Mouse (Mus musculus): ENCODE measurements around the gene Gm29427. TPM values are rescaled to one million over a fixed set of nuclear protein-coding genes. Genes with fewer than 3 reads are reported as not detected.
"Not testable (repeated sequence)": the region's sequence is repeated elsewhere in the genome, so short reads cannot be mapped to it uniquely, and the experiment has no call there.

Gene Gm29427
- total RNA-seq, 2 experiments from 2014 or later: not detected

DNA sequence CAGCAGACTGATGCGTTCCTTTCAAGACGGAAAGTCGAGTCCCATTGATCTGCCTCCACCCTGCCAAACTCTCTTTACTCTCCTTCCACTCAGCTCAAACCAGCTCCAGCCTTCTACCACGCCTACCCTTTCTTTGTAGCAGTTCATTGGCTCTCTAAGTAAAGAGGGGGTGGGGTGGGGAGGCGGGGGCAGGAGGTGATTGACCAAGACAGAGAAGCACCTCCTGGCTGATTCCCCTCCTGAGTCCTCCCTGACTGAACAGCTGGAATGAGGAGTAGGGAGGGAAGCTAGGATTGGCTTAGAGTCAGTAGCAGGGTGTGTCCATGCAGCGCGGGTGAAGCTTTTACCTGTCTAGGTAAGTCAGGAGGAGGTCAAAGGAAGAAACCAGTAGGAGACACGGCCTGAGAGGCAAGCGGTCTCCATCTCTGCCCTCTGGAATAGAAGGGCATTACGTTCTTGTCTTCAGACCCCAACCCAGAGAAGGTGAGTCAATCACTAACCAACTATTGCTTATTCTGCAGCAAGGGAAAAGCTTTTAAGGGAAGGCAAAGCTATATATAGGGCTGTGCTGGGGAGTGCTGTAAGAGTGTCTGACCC lies 16.2 kb upstream of the Gm29427 start, which contains the start of gene AA986860:
TSS of gene AA986860 (plus strand) at position 236 of the 597 bp plus-strand sequence.
- no peak for DNase-seq

DNA sequence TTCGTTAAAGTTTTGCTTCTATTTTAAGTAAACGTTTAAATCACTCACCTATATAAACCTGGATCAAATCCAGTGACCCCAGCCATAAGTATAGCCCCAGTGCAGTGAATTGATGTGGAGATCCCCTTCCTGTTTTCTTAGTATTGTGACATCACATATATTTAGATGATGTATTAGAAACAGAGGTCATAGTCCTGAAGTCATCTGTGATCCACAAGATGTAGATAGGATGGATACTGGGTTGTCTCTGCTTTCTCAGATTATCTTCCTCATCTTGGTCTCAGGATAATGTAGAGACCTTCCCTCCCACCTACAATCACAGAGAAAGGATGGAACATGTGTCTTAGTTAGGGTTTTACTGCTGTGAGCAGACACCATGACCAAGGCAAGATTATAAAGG lies 13.6 kb upstream of the Gm29427 start, which contains the start of gene Pfkfb2:
TSS of gene Pfkfb2 (minus strand) at position 101 of the 400 bp plus-strand sequence.
- DNase-seq: no peak

DNA sequence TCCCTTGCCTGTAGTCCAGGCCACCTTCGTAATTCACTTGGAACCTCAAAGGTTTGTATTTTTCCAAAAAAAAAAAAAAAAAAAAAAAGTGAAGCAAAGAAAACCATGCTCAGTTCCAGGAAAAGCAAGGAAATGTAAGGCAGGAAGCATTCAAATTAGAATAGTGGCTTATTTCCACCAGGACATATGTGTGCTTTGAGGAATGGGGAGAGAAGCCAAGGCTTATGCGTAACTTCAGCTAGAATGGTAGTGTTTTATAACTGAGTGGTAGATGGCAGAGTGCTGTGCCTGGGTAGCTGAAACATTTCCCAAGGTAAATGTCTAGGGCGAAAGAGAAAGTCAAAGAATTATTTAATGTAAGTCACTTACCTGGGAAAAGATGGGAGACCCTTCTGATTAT lies 13.1 kb upstream of the Gm29427 start:
- DNase-seq: no peak

DNA sequence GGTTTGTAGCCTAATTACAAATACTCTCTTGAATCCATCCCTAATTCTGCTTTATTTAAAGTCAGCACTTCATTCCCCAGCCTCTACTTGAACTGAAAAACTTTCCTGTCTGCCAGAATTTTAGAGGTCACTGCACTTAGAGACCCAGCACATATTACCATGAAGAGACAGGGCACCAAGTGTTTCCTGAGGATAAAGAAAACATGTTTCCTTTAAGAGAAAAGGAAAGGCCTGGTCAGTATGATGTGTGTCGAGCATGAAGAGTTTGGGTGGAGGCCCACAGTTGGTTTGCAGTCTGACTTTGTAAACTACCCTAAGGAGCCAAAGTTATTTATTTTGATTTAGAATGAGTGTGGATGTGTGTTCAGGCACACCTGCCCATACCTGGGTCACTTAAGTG lies 12.5 kb upstream of the Gm29427 start:
- no peak for DNase-seq

DNA sequence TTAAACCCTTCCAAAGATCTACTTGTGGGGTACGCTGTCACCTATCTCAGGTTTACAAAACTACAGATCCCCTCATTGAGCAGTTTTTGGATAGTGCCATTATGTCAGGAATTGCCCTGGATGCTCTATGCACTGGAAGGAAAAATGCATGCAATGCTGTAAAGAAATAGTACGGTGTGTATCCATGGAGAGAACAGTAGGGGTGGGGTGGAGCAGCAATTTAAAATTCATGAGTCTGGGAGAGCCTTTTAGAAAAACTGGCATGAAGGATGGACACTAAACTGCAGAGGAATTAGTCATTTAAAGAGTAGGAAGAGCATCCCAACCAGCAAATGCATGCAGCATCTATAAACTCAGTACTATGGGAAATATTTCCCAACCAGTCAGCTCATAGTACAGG lies 10.8 kb upstream of the Gm29427 start:
- no peak for DNase-seq

DNA sequence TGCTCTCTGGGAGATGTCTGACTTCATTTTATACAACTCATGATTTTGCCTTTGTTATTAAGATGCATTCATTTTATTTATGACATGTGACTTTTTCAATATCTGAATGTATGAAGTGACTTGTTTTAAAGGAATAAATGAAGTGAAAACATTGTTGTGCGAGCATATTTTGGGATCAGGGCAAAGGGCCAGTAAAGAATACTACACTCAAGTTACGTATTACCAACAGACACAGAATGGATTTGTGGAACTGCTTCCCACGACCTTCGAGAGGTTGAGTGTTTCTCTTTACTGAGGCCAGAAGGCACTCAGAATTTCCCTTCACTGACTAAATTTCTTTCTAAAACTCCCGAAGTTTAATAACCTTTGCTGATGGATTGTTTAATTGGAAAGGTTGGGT lies 8.6 kb upstream of the Gm29427 start:
- DNase-seq: no peak

DNA sequence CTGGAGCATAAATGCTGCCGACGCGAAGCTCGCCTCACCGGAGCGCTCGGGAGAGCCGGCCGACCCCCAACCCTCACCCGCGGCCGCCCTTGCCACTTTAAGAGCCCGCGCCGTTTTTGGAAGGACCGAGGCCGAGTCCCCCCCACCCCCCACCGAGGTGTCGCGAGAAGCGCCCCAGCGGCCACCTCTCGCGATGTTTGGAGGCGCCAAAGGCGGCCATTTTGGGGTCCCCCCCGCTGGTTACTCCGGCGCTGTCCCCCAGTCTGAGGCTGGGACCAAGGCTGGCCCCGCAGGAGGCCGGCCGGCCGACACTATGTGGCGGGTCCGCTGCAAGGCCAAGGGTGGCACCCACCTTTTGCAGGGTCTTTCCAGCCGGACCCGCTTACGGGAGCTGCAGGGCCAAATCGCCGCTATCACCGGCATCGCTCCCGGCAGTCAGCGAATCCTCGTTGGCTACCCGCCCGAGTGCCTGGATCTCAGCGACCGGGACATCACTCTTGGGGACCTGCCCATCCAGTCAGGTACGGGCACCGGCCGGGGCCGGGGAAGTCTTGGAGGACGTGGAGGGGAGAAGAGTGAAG lies 1.8 kb upstream of the Gm29427 start, which contains the start of gene Yod1:
TSS of gene Yod1 (plus strand) at position 37 of the 581 bp plus-strand sequence.
- DNase-seq: peak; percentile 95

DNA sequence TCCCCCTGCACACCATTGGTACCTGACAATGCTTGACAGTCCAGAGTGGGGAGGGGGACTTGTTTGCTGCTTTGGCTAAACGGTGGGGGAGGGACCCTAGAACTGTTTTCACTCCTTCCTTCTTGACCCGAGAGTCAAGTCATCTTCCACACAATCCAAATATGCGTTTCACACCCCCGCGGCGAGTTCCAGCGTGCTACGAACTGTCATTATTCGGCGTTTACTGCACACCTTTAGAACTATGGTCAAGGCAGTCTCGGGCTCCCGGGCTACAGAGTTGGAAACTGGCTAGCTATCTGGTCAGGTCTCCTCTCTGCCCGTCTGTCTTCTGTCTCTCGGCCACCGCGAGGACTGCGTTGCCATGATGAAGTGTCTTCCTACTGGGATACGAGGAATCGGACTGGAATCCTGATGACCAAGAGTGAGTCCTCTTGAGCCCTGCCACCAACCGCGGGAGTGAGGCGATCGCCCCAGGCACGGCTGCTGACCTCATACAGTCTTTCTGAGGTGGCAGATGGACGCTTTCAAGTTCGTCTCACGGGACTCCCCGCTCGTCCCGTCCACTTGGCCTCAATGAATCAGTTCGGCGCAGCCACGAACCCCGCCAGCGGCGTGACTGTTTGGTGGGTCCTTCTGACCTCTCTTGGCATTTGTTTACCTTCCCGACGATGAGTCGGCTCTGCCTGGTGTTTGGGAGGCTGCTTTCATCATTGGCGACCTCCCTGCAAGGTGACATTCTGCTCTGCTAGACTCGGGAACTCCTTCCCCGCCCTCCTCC lies 1.1 kb upstream of the Gm29427 start:
- peak; percentile 51 for DNase-seq

DNA sequence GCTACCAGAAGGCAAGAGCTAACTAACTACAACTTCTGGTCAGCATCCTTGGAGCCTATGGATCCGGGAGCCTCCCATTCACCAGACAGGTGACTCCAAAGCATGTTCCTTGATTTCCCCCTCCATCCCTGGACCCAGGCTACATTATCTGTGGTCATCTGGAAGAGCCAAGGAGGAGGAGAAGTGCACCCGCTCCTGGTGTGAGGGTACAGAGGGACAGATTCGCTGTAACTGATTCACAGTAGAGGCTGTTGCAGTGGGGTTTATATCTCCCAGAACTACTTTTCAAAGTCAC lies 566 bp upstream of the Gm29427 start:
- no peak for DNase-seq

DNA sequence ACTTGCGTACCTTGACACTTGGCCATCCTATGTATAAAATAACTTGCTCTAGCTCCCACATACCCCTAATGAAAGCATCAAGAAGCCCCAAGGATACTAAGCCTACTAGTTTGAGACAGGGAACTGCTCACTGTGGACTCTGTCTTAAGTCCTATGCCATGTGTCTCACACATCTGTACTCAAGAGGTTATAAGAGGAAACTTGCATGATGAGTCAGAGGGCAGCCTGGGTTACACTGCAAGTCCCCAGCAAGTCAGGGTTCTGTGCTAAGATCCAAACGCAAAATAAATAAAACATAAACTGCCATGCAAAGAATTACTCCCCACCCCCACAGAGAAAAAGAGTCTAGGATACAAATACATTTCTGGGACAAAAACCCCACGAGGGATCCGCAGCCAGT lies 1.6 kb downstream of the Gm29427 start:
- DNase-seq: no peak

DNA sequence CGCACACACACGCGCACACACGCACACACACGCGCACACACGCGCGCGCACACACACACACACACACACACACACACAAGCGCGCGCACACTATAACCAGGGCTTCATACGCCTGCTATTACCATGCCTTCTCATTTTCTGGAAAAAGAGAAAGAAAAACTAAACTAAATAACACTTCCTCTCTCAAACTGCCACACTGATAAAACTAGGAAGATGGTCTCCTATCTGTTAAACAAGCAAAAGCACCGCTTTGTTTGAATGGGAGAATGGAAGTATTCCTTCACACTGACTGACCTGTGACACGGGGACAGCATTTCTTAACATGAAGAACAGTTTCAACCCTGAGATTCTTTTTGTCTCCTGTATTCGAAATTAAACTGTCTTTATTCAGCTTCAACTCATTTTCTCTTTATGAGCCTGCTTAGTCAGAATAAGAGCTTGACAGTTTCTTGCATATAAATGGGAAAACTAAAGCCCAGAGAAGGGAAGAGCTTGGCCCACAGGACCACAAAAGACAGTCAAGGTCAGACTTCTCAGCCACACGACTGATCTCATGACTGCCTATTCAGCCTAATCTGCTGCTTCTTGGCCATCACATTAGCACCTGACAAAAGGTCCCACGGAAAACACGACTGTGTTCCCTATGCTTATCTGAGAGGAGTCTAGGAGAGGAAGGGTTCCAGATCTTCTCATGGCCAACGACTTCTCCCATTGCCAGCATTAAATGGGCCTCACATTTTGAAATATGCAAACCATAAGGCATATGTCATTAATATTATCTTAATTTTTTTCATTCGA lies 5.1 kb downstream of the Gm29427 start:
- DNase-seq: no peak

DNA sequence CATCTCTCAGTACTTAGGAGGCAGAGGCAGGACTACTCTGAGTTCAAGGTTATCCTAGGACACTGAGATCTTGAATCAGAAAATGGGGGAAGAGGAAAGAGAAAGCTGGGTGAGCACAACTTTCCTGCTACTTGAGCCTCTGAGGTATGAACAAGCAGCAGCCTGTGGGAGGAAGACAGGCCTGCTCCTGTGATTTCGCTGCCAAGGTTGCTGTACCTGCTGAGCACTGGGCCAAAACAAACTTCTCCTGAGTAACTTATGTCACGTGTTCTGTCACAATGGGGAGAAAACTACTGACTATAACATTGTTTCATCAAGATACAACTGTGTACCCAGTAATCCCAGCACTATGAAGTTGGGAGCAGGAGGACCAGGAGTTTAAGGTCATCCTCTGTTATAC lies 12.0 kb downstream of the Gm29427 start:
- DNase-seq: no peak

DNA sequence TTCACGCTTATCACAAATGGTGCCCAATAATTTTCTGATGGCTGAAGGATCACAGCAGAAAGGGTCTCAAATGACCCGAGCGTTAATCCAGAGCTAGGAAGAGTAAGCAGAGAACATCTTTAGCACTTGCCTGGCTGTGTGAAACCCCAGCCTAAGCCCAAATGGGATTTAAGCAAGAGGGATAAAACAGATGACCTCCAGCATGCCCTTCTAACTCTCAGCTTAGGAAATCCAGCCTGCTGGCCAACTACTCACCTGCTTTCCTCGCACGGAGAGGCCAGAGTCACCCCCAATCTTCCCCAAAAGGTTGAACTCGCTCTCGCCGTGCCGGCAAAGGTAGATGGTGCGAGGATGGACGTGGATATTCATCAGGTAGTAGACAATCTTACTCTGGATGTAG lies 13.6 kb downstream of the Gm29427 start:
- no peak for DNase-seq

DNA sequence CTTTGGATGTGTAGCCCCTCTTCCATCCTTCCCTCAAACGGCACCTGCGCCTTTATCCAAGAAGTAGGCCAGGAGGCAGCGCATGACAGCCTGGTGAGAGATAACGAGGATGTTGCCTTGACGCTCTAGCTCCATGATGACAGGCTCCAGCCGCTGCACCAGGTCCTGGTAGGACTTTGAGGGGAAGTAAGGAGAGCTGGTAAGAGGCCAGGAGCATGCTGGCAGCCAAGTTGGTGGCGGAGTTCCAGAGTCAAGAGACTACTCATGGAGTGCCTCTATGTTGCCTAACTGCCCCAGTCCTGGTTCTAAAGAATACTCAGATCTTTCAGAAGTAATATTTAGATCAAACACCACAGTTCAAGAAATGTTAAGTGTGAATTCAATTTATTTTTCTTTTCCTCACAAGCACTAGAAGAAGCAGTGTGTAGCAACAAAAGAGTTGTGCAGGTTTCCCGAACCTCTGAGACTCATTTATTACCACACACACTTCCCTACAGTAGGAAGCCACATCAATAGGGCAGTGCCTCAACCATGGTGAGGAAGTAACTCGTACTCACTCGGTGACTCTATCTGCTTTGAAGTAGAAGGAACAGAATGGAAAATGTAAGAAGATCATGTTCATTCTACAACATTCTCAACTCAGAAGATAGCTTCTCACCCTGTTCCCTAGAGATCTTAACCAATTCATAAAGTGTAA lies 15.5 kb downstream of the Gm29427 start:
- DNase-seq: peak; percentile 7

DNA sequence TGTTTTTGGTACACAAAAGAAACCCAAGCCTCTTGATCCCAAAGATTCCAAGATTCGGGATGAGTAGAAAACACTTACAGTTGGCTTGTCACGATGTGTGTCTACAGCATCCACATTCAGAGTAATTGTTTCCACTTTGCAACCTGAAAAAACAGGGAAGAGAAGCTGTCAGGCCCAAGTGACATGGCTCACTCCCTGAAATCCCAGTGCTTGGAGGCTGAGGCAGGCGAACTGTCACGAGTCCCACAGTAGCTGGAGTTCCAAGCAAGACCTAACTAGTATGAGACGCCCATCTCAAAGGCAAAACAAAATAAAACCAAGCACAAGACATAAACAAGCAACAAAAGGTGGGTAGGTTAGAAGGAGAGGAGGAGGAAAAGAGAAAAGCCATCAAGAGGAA lies 17.0 kb downstream of the Gm29427 start:
- DNase-seq: no peak

DNA sequence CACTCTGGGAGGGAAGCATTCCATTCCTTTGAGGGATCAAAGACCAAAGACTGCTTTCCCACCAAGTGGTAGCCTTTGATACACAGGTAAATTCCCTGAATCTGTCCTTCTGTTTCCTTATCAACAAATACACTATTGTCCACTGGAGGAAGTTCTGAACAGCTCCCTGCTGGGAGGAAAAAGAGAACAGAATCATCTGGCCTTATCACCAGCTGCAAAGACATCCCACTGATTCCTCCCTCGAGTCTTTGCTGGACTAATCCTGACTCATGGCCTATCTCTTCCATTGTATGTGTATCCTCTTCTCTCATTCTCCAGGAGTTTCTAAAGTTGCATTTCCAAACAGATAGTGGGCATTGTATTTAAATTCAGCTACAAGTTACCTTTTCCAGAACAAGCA lies 31.7 kb downstream of the Gm29427 start:
- DNase-seq: no peak

DNA sequence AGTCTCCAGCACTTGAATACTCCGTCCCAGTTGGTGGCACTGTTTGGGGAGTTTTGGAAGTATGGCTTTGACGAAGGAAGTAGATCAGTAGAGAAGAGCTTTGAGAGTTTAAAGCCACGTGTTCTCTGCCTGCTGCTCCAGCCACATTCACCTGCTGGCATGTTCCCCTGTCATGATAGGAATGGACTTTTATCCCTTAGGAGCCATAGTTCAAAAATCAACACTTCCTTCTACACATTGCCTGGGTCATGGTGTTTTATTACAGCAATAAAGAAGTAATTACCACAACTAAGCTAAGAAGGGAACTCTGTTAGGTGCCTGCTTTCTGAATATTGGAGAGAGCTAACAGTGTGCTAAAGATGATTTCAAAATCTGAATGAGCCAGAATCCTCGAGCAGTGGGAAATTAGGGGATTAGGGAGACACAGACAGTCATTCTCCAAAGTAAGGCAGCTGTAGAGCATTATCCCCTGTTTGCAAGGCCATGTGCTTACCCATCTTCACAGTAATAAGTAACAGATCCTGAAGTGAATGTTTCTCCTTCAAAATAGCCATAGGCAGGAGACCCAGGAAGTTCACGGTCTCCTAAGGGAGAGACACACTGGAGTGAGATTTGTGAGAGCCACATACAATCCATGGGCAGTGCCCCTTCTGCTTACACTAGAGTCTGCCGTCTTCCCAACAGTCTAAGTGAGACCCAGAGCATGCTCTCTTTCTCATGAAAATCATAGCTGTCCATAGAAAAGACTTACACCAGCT lies 33.8 kb downstream of the Gm29427 start:
- no peak for DNase-seq

DNA sequence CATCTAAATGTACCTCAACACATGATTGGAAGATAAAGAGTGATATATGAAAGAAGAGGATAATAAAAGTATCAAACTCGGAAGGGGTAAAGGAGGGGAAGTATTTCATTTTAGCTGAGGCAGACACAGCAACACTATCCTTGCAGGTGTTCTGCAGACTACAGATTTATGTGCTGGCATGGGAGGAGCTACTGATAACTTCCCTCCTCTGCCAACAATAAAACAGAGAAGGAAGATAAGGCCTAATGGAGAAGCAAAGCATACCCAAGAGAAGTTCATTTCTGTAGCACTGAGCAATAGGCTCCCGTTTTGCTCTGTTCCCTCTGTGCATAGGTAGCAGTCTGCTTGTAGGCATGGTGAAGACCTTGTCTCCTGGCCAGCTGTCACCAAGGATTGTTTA lies 34.5 kb downstream of the Gm29427 start:
- no peak for DNase-seq

DNA sequence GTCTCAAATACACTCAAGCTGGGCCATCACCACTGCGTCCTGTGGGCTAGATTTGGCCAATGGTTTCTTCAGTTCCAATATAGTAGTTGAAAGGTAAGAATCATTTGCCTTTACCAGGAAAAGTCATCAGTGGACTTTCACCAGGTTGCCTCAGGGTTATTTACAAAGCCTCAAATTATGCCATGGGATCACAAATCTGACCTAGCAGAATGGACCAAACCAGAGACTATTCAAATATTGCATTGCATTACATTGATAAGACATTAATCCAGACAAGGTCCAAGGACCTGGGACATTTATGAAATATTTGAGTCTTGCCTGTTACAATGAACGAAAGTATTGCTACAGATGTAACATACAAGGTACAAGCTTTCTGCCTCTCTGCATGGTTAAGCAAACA lies 37.0 kb downstream of the Gm29427 start:
- no peak for DNase-seq

DNA sequence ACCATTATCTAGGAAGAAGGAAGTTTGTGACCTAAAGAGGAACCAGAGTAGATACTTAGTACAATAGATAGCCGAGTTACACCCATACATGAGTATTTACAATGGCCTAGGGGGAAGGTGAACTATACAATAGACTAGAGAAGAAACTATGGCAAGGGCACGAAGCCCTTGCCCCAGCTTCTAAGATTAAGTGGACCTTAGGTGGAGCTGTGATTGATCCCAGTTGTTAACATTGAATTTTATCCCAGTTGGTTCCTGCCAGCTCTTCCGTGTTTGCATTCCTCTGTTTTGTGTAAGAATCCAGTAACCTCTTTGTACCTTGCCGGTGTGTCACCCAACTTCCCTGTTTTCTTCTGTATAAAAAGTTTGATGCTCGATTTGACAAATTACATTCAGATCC lies 52.0 kb downstream of the Gm29427 start:
- not testable (repeated sequence) for DNase-seq

DNA sequence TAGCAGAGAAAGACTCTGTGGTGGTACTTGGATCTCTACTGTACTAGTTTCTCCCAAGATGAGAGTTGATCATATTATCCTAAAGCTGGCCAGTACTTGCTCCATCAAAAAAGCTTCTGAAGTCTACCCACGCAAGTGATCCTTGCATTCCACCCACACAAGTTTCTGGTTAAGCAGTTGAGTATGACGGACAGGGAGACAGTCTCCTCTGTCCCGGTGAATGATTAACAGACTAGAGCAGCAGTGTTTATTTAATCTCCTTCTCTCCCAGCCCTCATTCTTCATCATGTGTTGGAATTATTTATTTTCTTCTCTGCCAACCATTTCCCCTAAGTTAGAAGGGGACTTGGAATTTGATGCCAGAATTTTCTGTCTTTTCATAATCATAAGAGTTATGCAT lies 54.1 kb downstream of the Gm29427 start, which contains the start of gene C4bp:
TSS of gene C4bp (minus strand) at position 179 of the 400 bp plus-strand sequence.
- DNase-seq: no peak
